Mouse (Mus musculus): ENCODE data around the gene Npy4r. TPM values are rescaled to one million over a fixed set of nuclear protein-coding genes. Genes with fewer than 3 reads are reported as not detected.
A peak's percentile ranks its signal among the peaks of the same experiment; 100 is the strongest.

Npy4r gene
- polyA plus RNA-seq, 2 experiments = 0.01 TPM; not detected in 1

DNA sequence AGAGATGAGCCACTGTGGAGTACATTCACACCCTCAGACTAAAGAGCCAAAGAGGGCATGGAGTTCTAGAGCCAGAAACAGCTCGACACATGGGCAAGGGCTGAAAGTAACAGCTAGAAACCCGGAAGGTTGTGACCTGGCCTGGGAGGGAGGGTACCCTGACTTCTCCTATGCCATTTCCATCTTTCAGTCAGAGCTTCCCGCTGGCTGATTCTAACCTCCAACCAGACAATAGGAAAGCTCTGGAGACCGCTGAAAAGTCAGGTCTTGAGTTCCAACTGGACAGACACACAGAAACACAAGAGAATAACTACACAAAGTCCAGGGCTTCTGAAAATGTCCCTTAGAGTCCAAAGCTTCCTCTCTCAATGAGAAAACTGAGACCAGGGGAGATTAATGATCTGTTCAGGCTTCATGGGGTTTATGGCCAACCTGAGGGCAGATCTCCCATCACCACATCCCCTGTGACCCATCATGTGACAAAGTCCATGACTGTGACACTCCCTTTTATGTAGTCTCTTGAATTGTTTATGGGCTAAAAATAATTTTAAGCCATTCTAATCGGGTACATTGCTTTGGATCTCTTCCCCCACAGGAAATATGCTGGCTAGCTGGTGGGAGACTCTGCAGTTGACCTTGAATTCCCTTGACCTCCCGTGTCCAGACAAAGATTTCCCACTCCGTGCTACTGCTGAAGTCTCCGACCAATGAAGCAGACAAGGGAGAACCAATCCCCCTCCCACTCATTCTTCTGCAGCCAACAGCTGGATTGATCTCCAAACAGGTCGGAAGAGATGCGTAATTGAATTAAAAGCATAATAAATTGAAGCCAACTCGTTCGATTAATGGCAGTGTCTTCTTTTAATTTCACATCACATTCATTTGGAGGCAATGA is 32.0 kb downstream of the Npy4r start:
- H3K9me3 ChIP-seq (ENCODE audit: control insufficient read depth, low read length) = no peaks in the 10 kb centered on the region
- no peak for TF ChIP-seq EP300 (IDR thresholded peaks at IDR 0.05; ENCODE audit: low read depth)
- no peak for TF ChIP-seq CTCF (IDR thresholded peaks at IDR 0.05; ENCODE audit: low read depth)
- no peak overlapping the region for H3K4me3 ChIP-seq (ENCODE audit: insufficient read depth in 1 of 2, low read depth in 2 of 2, low read length in 2 of 2)
- no peaks in the 10 kb centered on the region for H3K27me3 ChIP-seq (ENCODE audit: control insufficient read depth, insufficient read depth, low read length)
- no peaks in the 10 kb centered on the region for H3K36me3 ChIP-seq (replicated peaks; ENCODE audit: control insufficient read depth, insufficient read depth, low read depth)
- H3K27ac ChIP-seq = no peak overlapping the region
- DNase-seq (ENCODE audit: low read depth in 3 of 3, low spot score in 3 of 3) (no peak), ATAC-seq (ENCODE audit: insufficient read depth) (no peak)
- 48% methylated on average over 12 of the region's 12 CpGs for WGBS (ENCODE audit: insufficient replicate concordance)
- H3K9ac ChIP-seq (replicated peaks) = no peak overlapping the region
- no peaks in the 10 kb centered on the region for H3K4me1 ChIP-seq (replicated peaks; ENCODE audit: control insufficient read depth in 2 of 2, insufficient read depth in 2 of 2, low read length in 1 of 2)
- no peak overlapping the region for H3K4me2 ChIP-seq (ENCODE audit: low read depth)

DNA sequence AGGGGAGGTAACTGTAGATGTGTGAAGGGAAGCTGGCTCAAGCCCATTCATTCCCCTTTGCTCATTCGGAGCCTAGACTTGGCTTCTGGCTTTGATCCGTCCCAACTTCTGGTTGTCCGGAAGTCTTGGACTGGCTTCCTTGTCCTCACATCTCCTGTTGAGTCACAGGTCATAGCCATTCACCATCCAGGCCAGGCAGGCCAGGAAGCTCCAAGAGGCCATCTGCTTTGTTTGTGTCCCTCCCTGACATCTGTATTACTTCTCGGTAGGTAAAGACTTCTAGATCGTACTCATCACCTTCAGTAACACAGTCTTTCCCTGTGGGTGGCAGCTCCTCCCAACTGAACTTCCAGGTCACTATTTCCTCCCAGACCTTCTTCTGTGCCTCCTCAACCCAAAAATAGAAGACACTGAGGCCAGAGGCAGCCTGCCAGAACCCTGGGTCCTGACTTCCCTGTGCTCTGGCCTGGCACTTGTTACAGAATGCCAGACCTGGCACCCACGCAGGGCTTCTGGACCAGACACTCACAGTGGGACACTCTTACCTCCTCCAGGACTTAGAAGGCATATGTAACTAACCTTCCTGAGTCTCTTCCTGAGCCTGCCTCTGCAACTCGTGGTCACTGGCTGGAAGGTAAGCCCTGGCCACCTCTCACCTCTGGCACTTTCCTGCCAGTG is 33.1 kb downstream of the Npy4r start:
- no peak overlapping the region for H3K4me2 ChIP-seq (ENCODE audit: low read depth)
- H3K9me3 ChIP-seq (ENCODE audit: control insufficient read depth, low read length) = no peaks in the 10 kb centered on the region
- H3K36me3 ChIP-seq (replicated peaks; ENCODE audit: control insufficient read depth, insufficient read depth, low read depth) = no peaks in the 10 kb centered on the region
- no peak overlapping the region for H3K9ac ChIP-seq (replicated peaks)
- DNase-seq (ENCODE audit: low read depth in 3 of 3, low spot score in 3 of 3) (no peak), ATAC-seq (ENCODE audit: insufficient read depth) (no peak)
- WGBS (ENCODE audit: insufficient replicate concordance) = 61% methylated on average over 7 of the region's 7 CpGs
- no peak overlapping the region for H3K27ac ChIP-seq
- no peak overlapping the region for H3K4me3 ChIP-seq (ENCODE audit: insufficient read depth in 1 of 2, low read depth in 2 of 2, low read length in 2 of 2)
- H3K27me3 ChIP-seq (ENCODE audit: control insufficient read depth, insufficient read depth, low read length) = no peaks in the 10 kb centered on the region
- H3K4me1 ChIP-seq (replicated peaks; ENCODE audit: control insufficient read depth in 2 of 2, insufficient read depth in 2 of 2, low read length in 1 of 2) = no peaks in the 10 kb centered on the region
- TF ChIP-seq CTCF (IDR thresholded peaks at IDR 0.05; ENCODE audit: low read depth) (no peak), EP300 (IDR thresholded peaks at IDR 0.05; ENCODE audit: low read depth) (no peak)

DNA sequence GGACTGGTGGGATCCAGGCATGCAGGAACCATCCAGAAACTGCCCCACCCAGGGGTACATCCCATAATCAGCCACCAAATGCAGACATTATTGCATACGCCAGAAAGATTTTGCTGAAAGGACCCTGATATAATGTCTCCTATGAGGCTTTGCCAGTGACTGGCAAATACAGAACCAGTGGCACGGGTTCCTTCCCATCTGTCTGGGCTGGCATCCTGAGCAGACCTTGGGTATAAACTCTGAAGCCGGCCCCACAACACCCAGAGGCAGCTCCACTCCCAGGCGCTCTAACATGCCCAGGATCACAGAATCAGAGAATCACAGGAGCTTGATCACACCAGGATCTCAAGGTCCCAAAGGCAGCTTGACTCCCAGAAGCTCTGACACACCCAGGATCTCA is 38.0 kb downstream of the Npy4r start:
- Histone ChIP-seq H3K4me1 (replicated peaks; ENCODE audit: control insufficient read depth in 2 of 2, insufficient read depth in 2 of 2, low read length in 1 of 2) (no peaks in the 10 kb centered on the region), H3K36me3 (replicated peaks; ENCODE audit: control insufficient read depth, insufficient read depth, low read depth) (no peaks in the 10 kb centered on the region), H3K27ac (no peak overlapping the region), H3K9ac (replicated peaks) (no peak overlapping the region), H3K4me3 (ENCODE audit: insufficient read depth in 1 of 2, low read depth in 2 of 2, low read length in 2 of 2) (no peak overlapping the region), H3K27me3 (ENCODE audit: control insufficient read depth, insufficient read depth, low read length) (no peaks in the 10 kb centered on the region), H3K4me2 (ENCODE audit: low read depth) (no peak overlapping the region), H3K9me3 (ENCODE audit: control insufficient read depth, low read length) (no peaks in the 10 kb centered on the region)
- 59% methylated on average over 4 of the region's 4 CpGs for WGBS (ENCODE audit: insufficient replicate concordance)
- no peak for DNase-seq (ENCODE audit: low read depth in 3 of 3, low spot score in 3 of 3)
- TF ChIP-seq EP300 (IDR thresholded peaks at IDR 0.05; ENCODE audit: low read depth) (no peak), CTCF (IDR thresholded peaks at IDR 0.05; ENCODE audit: low read depth) (no peak)
- ATAC-seq (ENCODE audit: insufficient read depth) = no peak

DNA sequence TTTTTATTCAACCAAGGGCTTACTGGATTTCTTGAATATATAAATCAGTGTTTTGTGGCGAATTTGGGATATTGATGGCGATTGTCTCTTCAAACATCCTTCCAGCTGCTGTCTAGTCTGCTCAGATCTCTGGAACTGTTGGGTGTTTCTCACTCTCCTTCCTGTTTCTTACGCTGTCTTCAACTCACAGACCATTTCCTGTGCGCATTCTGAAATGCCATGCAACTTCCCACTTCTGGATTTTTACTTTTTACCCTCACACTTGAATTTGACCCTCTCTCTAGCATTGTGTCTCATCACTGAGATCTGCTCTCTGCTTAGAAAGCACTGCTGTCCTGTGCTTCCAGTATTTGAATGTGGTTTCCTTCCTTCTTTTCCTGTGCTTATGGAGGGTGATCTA is 44.7 kb downstream of the Npy4r start:
- no peak overlapping the region for H3K27ac ChIP-seq
- H3K9ac ChIP-seq (replicated peaks) = no peak overlapping the region
- no peak overlapping the region for H3K4me3 ChIP-seq (ENCODE audit: insufficient read depth in 1 of 2, low read depth in 2 of 2, low read length in 2 of 2)
- no peaks in the 10 kb centered on the region for H3K9me3 ChIP-seq (ENCODE audit: control insufficient read depth, low read length)
- no peak overlapping the region for H3K4me2 ChIP-seq (ENCODE audit: low read depth)
- no peaks in the 10 kb centered on the region for H3K27me3 ChIP-seq (ENCODE audit: control insufficient read depth, insufficient read depth, low read length)
- no peaks in the 10 kb centered on the region for H3K36me3 ChIP-seq (replicated peaks; ENCODE audit: control insufficient read depth, insufficient read depth, low read depth)
- ATAC-seq (ENCODE audit: insufficient read depth) = no peak
- H3K4me1 ChIP-seq (replicated peaks; ENCODE audit: control insufficient read depth in 2 of 2, insufficient read depth in 2 of 2, low read length in 1 of 2) = no peaks in the 10 kb centered on the region
- no peak for DNase-seq (ENCODE audit: low read depth in 3 of 3, low spot score in 3 of 3)
- TF ChIP-seq EP300 (IDR thresholded peaks at IDR 0.05; ENCODE audit: low read depth) (no peak), CTCF (IDR thresholded peaks at IDR 0.05; ENCODE audit: low read depth) (no peak)
- 20% methylated on average over 4 of the region's 4 CpGs for WGBS (ENCODE audit: insufficient replicate concordance)

DNA sequence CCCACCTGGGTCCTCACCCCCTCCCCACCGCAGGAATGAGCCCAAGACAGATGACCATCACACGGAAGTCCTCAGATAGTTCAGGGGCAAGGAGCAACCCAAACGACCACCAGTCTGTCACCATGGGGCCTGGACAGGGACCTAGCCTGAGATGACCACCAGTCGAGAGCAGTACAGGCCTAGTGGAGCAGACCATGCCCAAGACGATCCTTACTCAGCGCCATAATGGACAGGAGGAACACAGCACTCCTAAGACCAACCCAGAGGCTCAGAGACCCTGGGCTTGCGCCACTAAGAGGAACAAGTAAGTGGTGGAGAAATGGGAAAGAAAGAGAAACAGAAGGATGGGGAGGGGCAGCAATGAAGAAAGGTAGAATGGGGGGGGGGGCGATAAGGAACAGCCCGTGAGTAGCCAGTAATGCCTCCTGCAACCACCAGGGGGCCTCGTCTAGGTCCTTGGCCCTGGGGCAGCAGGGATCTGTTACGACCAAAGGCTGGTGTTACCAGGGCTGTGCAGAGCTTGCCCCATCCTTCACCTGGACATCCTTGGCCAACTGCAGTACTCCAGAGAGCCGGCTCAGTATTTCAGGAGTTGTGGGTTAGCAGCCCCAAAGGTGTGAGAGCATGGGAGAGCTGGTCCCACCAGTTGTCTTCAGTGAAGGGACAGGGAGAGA is 45.8 kb downstream of the Npy4r start:
- no peak for ATAC-seq (ENCODE audit: insufficient read depth)
- no peak overlapping the region for H3K9ac ChIP-seq (replicated peaks)
- no peaks in the 10 kb centered on the region for H3K36me3 ChIP-seq (replicated peaks; ENCODE audit: control insufficient read depth, insufficient read depth, low read depth)
- H3K4me2 ChIP-seq (ENCODE audit: low read depth) = no peak overlapping the region
- no peaks in the 10 kb centered on the region for H3K4me1 ChIP-seq (replicated peaks; ENCODE audit: control insufficient read depth in 2 of 2, insufficient read depth in 2 of 2, low read length in 1 of 2)
- no peaks in the 10 kb centered on the region for H3K9me3 ChIP-seq (ENCODE audit: control insufficient read depth, low read length)
- no peaks in the 10 kb centered on the region for H3K27me3 ChIP-seq (ENCODE audit: control insufficient read depth, insufficient read depth, low read length)
- WGBS (ENCODE audit: insufficient replicate concordance) = 47% methylated on average over 12 of the region's 12 CpGs
- TF ChIP-seq CTCF (IDR thresholded peaks at IDR 0.05; ENCODE audit: low read depth) (peak; percentile 81), EP300 (IDR thresholded peaks at IDR 0.05; ENCODE audit: low read depth) (no peak)
- no peak overlapping the region for H3K27ac ChIP-seq
- H3K4me3 ChIP-seq (ENCODE audit: insufficient read depth in 1 of 2, low read depth in 2 of 2, low read length in 2 of 2) = no peak overlapping the region
- DNase-seq (ENCODE audit: low read depth in 3 of 3, low spot score in 3 of 3) = no peak
